Mouse (Mus musculus) urinary bladder, postnatal 4 days (tissue): ENCODE results near the gene Tctex1d4.

ENCODE experiments used
- DNase-seq, 2 experiments: peaks; one replicate each; pipeline ENCODE4 v3.0.0; 2021 to 2022; ENCODE audit warnings: low spot score in 2 of 2

Gene Tctex1d4

GRCm38 (mm10) chr4:117120052-117120444 is 6.5 kb upstream of the Tctex1d4 start:
- no peak for DNase-seq

- peak; percentile 91 to 94 for DNase-seq
Observed at GRCm38 (mm10) chr4:117120445-117121414, 5.9 kb upstream of the Tctex1d4 start.

GRCm38 (mm10) chr4:117122209-117122608 is 4.4 kb upstream of the Tctex1d4 start:
- DNase-seq, result no peak

GRCm38 (mm10) chr4:117123546-117124217 is 2.9 kb upstream of the Tctex1d4 start:
- DNase-seq, result no peak

GRCm38 (mm10) chr4:117124218-117124517 is 2.4 kb upstream of the Tctex1d4 start:
- no peak for DNase-seq

GRCm38 (mm10) chr4:117124518-117125347 is 1.9 kb upstream of the Tctex1d4 start:
- DNase-seq, result no peak

- peak; percentile 86 for DNase-seq
Observed at GRCm38 (mm10) chr4:117125348-117125909, 1.2 kb upstream of the Tctex1d4 start, which contains the start of gene Btbd19. Gene Btbd19 (minus strand): TSS chr4:117125725.

GRCm38 (mm10) chr4:117125910-117126674 is 502 bp upstream of the Tctex1d4 start:
- DNase-seq, result peak; percentile 76

- no peak for DNase-seq
Observed at GRCm38 (mm10) chr4:117127991-117128686, 1.5 kb downstream of the Tctex1d4 start.

- no peak for DNase-seq
Observed at GRCm38 (mm10) chr4:117130790-117131189, 4.2 kb downstream of the Tctex1d4 start.

GRCm38 (mm10) chr4:117131198-117131597 is 4.6 kb downstream of the Tctex1d4 start:
- DNase-seq, result no peak

GRCm38 (mm10) chr4:117131890-117132793 is 5.5 kb downstream of the Tctex1d4 start:
- DNase-seq, result no peak

GRCm38 (mm10) chr4:117132794-117133143 is 6.2 kb downstream of the Tctex1d4 start:
- no peak for DNase-seq

GRCm38 (mm10) chr4:117133366-117133796 is 6.8 kb downstream of the Tctex1d4 start:
- DNase-seq, result no peak

- peak; percentile 92 to 96 for DNase-seq
Observed at GRCm38 (mm10) chr4:117133817-117134600, 7.4 kb downstream of the Tctex1d4 start, which contains the start of gene Plk3. Gene Plk3 (minus strand): TSS chr4:117133963.

GRCm38 (mm10) chr4:117134601-117134995 is 8.0 kb downstream of the Tctex1d4 start:
- no peak for DNase-seq

- DNase-seq, result no peak
Observed at GRCm38 (mm10) chr4:117136034-117136433, 9.4 kb downstream of the Tctex1d4 start.
